Mouse (Mus musculus) midbrain, embryonic 16.5 days (tissue): ENCODE data around the gene Ppp1r27. TPM values are rescaled to one million over a fixed set of nuclear protein-coding genes. Genes with fewer than 3 reads are reported as not detected.

Experiments used
- ATAC-seq: fragments of 200-750 bp; cut with Nextera tagmentation; 2 replicates; pipeline ENCODE4 v1.8.0; 2017; ENCODE audit warnings: moderate TSS enrichment
- H3K27ac ChIP-seq: fragments of 300-500 bp; sonication (generic); 2 replicates; pipeline ENCODE4 v1.5.1; 2014; ENCODE audit warnings: mild to moderate bottlenecking, low read length, mixed read lengths
- H3K27me3 ChIP-seq: fragments of 300-500 bp; sonication (generic); 2 replicates; pipeline ENCODE4 v1.6.1; 2014; ENCODE audit warnings: low read depth, low read length, mixed read lengths; ENCODE audit not compliant: control insufficient read depth, insufficient read depth
- H3K36me3 ChIP-seq: fragments of 300-500 bp; sonication (generic); 2 replicates; pipeline ENCODE4 v1.6.1; 2014; ENCODE audit warnings: mild to moderate bottlenecking, low read length, moderate library complexity, mixed read lengths; ENCODE audit not compliant: control insufficient read depth, insufficient read depth
- H3K4me1 ChIP-seq: fragments of 300-500 bp; sonication (generic); 2 replicates; pipeline ENCODE4 v1.6.1; 2014; ENCODE audit warnings: mild to moderate bottlenecking, low read length, mixed read lengths; ENCODE audit not compliant: control insufficient read depth, insufficient read depth
- H3K4me2 ChIP-seq: fragments of 300-500 bp; sonication (generic); 2 replicates; pipeline ENCODE4 v1.6.1; 2014; ENCODE audit warnings: mild to moderate bottlenecking, low read length, mixed read lengths
- H3K4me3 ChIP-seq: fragments of 300-500 bp; sonication (generic); 2 replicates; pipeline ENCODE4 v1.5.1; 2014; ENCODE audit warnings: low read depth, mild to moderate bottlenecking, low read length, moderate library complexity, mixed read lengths
- H3K9ac ChIP-seq: fragments of 300-500 bp; sonication (generic); 2 replicates; pipeline ENCODE4 v1.6.1; 2014; ENCODE audit warnings: low read depth, low read length, mixed read lengths
- H3K9me3 ChIP-seq: fragments of 300-500 bp; sonication (generic); replicated peaks from 2 replicates; pipeline ENCODE4 v1.6.1; 2014; ENCODE audit warnings: mild to moderate bottlenecking, low read length, mixed read lengths; ENCODE audit not compliant: control insufficient read depth, poor library complexity, severe bottlenecking
- WGBS: fragments of 180-500 bp; shearing (Covaris S2); extraction: QIAGEN DNeasy Blood & Tissue Kit; methylation state at CpG from one replicate; pipeline ENCODE4 v1.1.7; 2014; 5-methylcytosine and 5-hydroxymethylcytosine counted together
- polyA plus RNA-seq: library from polyadenylated mRNA; unstranded; fragments of >200 nt; fragmentation: Nextera tagmentation; extraction: Ambion mirVana; gene quantifications from 2 replicates; pipeline ENCODE4 v1.2.1, GENCODE M21; 2015

Gene Ppp1r27
- polyA plus RNA-seq, 1 experiment from 2014 or later = not detected

- ATAC-seq = no peak
- H3K36me3 ChIP-seq = no peaks in the 10 kb centered on the region
- no peaks in the 10 kb centered on the region for H3K27me3 ChIP-seq
- no peaks in the 10 kb centered on the region for H3K9me3 ChIP-seq
- no peak overlapping the region for H3K27ac ChIP-seq
- WGBS = 65% methylated on average over 4 of the region's 4 CpGs
- H3K4me1 ChIP-seq = peaks cover 2% of the 10 kb centered on the region; the same call in 1 of the 2 replicates
- H3K4me2 ChIP-seq = no peak overlapping the region
- H3K4me3 ChIP-seq = no peak overlapping the region
- no peak overlapping the region for H3K9ac ChIP-seq
Measured at GRCm38 (mm10) chr11:120506899-120507298, 44.0 kb downstream of the Ppp1r27 start.

GRCm38 (mm10) chr11:120505661-120506060 lies 45.3 kb downstream of the Ppp1r27 start:
- 94% methylated on average over 3 of the region's 3 CpGs for WGBS
- no peak overlapping the region for H3K4me2 ChIP-seq
- no peak for ATAC-seq
- H3K27me3 ChIP-seq = no peaks in the 10 kb centered on the region
- peaks cover 2% of the 10 kb centered on the region; the same call in 1 of the 2 replicates for H3K4me1 ChIP-seq
- H3K9ac ChIP-seq = no peak overlapping the region
- no peak overlapping the region for H3K27ac ChIP-seq
- H3K36me3 ChIP-seq = no peaks in the 10 kb centered on the region
- no peaks in the 10 kb centered on the region for H3K9me3 ChIP-seq
- H3K4me3 ChIP-seq = no peak overlapping the region

- no peak overlapping the region for H3K27ac ChIP-seq
- no peak overlapping the region for H3K9ac ChIP-seq
- H3K4me2 ChIP-seq = no peak overlapping the region
- H3K36me3 ChIP-seq = peaks cover 5% of the 10 kb centered on the region; the same call in 1 of the 2 replicates
- H3K4me1 ChIP-seq = no peaks in the 10 kb centered on the region
- no peaks in the 10 kb centered on the region for H3K9me3 ChIP-seq
- no peaks in the 10 kb centered on the region for H3K27me3 ChIP-seq
- WGBS = 88% methylated on average over 4 of the region's 4 CpGs
- H3K4me3 ChIP-seq = no peak overlapping the region
- no peak for ATAC-seq
Measured at GRCm38 (mm10) chr11:120501701-120502100, 49.2 kb downstream of the Ppp1r27 start.

- Histone ChIP-seq H3K4me2 (no peak overlapping the region), H3K27me3 (no peaks in the 10 kb centered on the region), H3K36me3 (peaks cover 10% of the 10 kb centered on the region; the same call in 1 of the 2 replicates), H3K9me3 (no peaks in the 10 kb centered on the region), H3K27ac (no peak overlapping the region), H3K4me3 (no peak overlapping the region), H3K9ac (no peak overlapping the region), H3K4me1 (no peaks in the 10 kb centered on the region)
- ATAC-seq = no peak
- 67% methylated on average over 6 of the region's 6 CpGs for WGBS
Measured at GRCm38 (mm10) chr11:120501018-120501417, 49.9 kb downstream of the Ppp1r27 start.

- Histone ChIP-seq H3K27ac (no peak overlapping the region), H3K36me3 (peaks cover 15% of the 10 kb centered on the region), H3K4me3 (no peak overlapping the region; the same call in 1 of the 2 replicates), H3K4me2 (no peak overlapping the region), H3K9me3 (no peaks in the 10 kb centered on the region), H3K9ac (no peak overlapping the region), H3K27me3 (no peaks in the 10 kb centered on the region), H3K4me1 (no peaks in the 10 kb centered on the region)
- 32% methylated on average over 3 of the region's 3 CpGs for WGBS
- ATAC-seq = no peak
Measured at GRCm38 (mm10) chr11:120500357-120500756, 50.6 kb downstream of the Ppp1r27 start.

Other genes with a start within 250 kb of the Ppp1r27 start
- gene Actg1, start 202.6 kb downstream of the Ppp1r27 start, polyA plus RNA-seq = 4,277 and 4,299 TPM in 2 replicates
- gene Fscn2, start 189.6 kb downstream of the Ppp1r27 start, polyA plus RNA-seq = 1.2 and 1.3 TPM in 2 replicates
- gene Faap100, start 172.4 kb downstream of the Ppp1r27 start, polyA plus RNA-seq = 119 and 126 TPM in 2 replicates
- 28.7 and 30.4 TPM in 2 replicates for gene Nploc4, start 113.4 kb downstream of the Ppp1r27 start, polyA plus RNA-seq
- gene Tspan10, start 108.5 kb downstream of the Ppp1r27 start, polyA plus RNA-seq = not detected in 2 replicates
- 0.34 and 0.36 TPM in 2 replicates for gene Pde6g, start 97.6 kb downstream of the Ppp1r27 start, polyA plus RNA-seq
- gene Oxld1, start 93.1 kb downstream of the Ppp1r27 start, polyA plus RNA-seq = 10.9 and 11.7 TPM in 2 replicates
- gene Ccdc137, start 93.0 kb downstream of the Ppp1r27 start, polyA plus RNA-seq = 25.4 and 28.2 TPM in 2 replicates
- gene Arl16, start 83.5 kb downstream of the Ppp1r27 start, polyA plus RNA-seq = 51.5 and 58.7 TPM in 2 replicates
- 118 and 130 TPM in 2 replicates for gene Mrpl12, start 66.5 kb downstream of the Ppp1r27 start, polyA plus RNA-seq
- 23.1 and 24.8 TPM in 2 replicates for gene Slc25a10, start 59.3 kb downstream of the Ppp1r27 start, polyA plus RNA-seq
- 0.13 and 0.31 TPM in 2 replicates for gene Gcgr, start 20.4 kb downstream of the Ppp1r27 start, polyA plus RNA-seq
- 232 and 233 TPM in 2 replicates for gene Mcrip1, start 1.4 kb downstream of the Ppp1r27 start, polyA plus RNA-seq
- gene P4hb, start 22.1 kb upstream of the Ppp1r27 start, polyA plus RNA-seq = 233 and 257 TPM in 2 replicates
- 439 and 443 TPM in 2 replicates for gene Arhgdia, start 30.5 kb upstream of the Ppp1r27 start, polyA plus RNA-seq
- gene Alyref, start 47.2 kb upstream of the Ppp1r27 start, polyA plus RNA-seq = 194 and 223 TPM in 2 replicates
- 189 and 196 TPM in 2 replicates for gene Anapc11, start 47.3 kb upstream of the Ppp1r27 start, polyA plus RNA-seq
- gene Npb, start 57.3 kb upstream of the Ppp1r27 start, polyA plus RNA-seq = not detected in 2 replicates
- 218 and 239 TPM in 2 replicates for gene Pcyt2, start 66.8 kb upstream of the Ppp1r27 start, polyA plus RNA-seq
- 39.3 and 46.2 TPM in 2 replicates for gene Sirt7, start 74.1 kb upstream of the Ppp1r27 start, polyA plus RNA-seq
- gene Mafg, start 82.5 kb upstream of the Ppp1r27 start, polyA plus RNA-seq = 37.5 and 39.1 TPM in 2 replicates
- gene Pycr1, start 92.6 kb upstream of the Ppp1r27 start, polyA plus RNA-seq = 18.1 TPM in 2 replicates
- gene Myadml2, start 97.0 kb upstream of the Ppp1r27 start, polyA plus RNA-seq = 1.1 TPM in 2 replicates
- gene Notum, start 110.0 kb upstream of the Ppp1r27 start, polyA plus RNA-seq = 1.1 and 1.9 TPM in 2 replicates
- gene Aspscr1, start 121.8 kb upstream of the Ppp1r27 start, polyA plus RNA-seq = 144 and 145 TPM in 2 replicates
- gene Cenpx, start 162.6 kb upstream of the Ppp1r27 start, polyA plus RNA-seq = 88.8 and 92.2 TPM in 2 replicates
- 86.6 and 87.9 TPM in 2 replicates for gene Lrrc45, start 162.8 kb upstream of the Ppp1r27 start, polyA plus RNA-seq
- 624 and 719 TPM in 2 replicates for gene Rac3, start 170.3 kb upstream of the Ppp1r27 start, polyA plus RNA-seq
- 5.8 and 7.0 TPM in 2 replicates for gene Dcxr, start 176.1 kb upstream of the Ppp1r27 start, polyA plus RNA-seq
- gene Cbr2, start 181.0 kb upstream of the Ppp1r27 start, polyA plus RNA-seq = 0.87 and 1.6 TPM in 2 replicates
- gene Hmga1b, start 211.7 kb upstream of the Ppp1r27 start, polyA plus RNA-seq = 1.3 and 2.8 TPM in 2 replicates
- 133 and 145 TPM in 2 replicates for gene Rfng, start 233.1 kb upstream of the Ppp1r27 start, polyA plus RNA-seq
- gene Gps1, start 233.1 kb upstream of the Ppp1r27 start, polyA plus RNA-seq = 270 and 288 TPM in 2 replicates
- 38.1 and 42.2 TPM in 2 replicates for gene Dus1l, start 245.3 kb upstream of the Ppp1r27 start, polyA plus RNA-seq